Mouse (Mus musculus) liver, postnatal 0 days (tissue): ENCODE measurements around the gene Stra6. TPM values are rescaled to one million over a fixed set of nuclear protein-coding genes. Genes with fewer than 3 reads are reported as not detected.

Source experiments
- ATAC-seq: fragments of 200-750 bp; cut with Nextera tagmentation; 2 replicates; pipeline ENCODE4 v1.8.0; 2017; ENCODE audit warnings: mild to moderate bottlenecking, moderate library complexity
- DNase-seq: peaks from one replicate; pipeline ENCODE4 v3.0.0-alpha.2; 2016
- H3K27ac ChIP-seq: fragments of 300-500 bp; sonication (generic); 2 replicates; pipeline ENCODE4 v1.5.1; 2014; ENCODE audit warnings: antibody characterized with exemption, moderate library complexity, mild to moderate bottlenecking, low read depth
- H3K27me3 ChIP-seq: fragments of 300-500 bp; sonication (generic); 2 replicates; pipeline ENCODE4 v1.6.1; 2014; ENCODE audit warnings: low read length, control low read depth, mixed read lengths; ENCODE audit not compliant: insufficient read depth
- H3K36me3 ChIP-seq: fragments of 300-500 bp; sonication (generic); replicated peaks from 2 replicates; pipeline ENCODE4 v1.6.1; 2014; ENCODE audit warnings: mild to moderate bottlenecking, control low read depth, low read length, moderate library complexity, mixed read lengths; ENCODE audit not compliant: insufficient read depth
- H3K4me1 ChIP-seq: fragments of 300-500 bp; sonication (generic); 2 replicates; pipeline ENCODE4 v1.6.1; 2014; ENCODE audit warnings: antibody characterized with exemption, mild to moderate bottlenecking, control low read depth; ENCODE audit not compliant: insufficient read depth
- H3K4me2 ChIP-seq: fragments of 300-500 bp; sonication (generic); 2 replicates; pipeline ENCODE4 v1.6.1; 2014; ENCODE audit warnings: low read depth, mild to moderate bottlenecking, low read length, moderate library complexity, mixed read lengths
- H3K4me3 ChIP-seq: fragments of 300-500 bp; sonication (generic); 2 replicates; pipeline ENCODE4 v1.5.1; 2014; ENCODE audit warnings: low read depth, low read length
- H3K9ac ChIP-seq: fragments of 300-500 bp; sonication (generic); replicated peaks from 2 replicates; pipeline ENCODE4 v1.6.1; 2014; ENCODE audit warnings: mild to moderate bottlenecking, moderate library complexity
- H3K9me3 ChIP-seq: fragments of 300-500 bp; sonication (generic); 2 replicates; pipeline ENCODE4 v1.6.1; 2016; ENCODE audit warnings: mild to moderate bottlenecking, control low read depth, low read length, mixed read lengths
- CTCF ChIP-seq: sonication (generic); IDR thresholded peaks from 2 replicates; pipeline ENCODE4 v1.5.1; 2016; ENCODE audit warnings: antibody characterized with exemption, low read depth
- EP300 ChIP-seq: IDR thresholded peaks from 2 replicates; pipeline ENCODE4 v1.6.1; 2016; ENCODE audit warnings: antibody characterized with exemption, low read depth, mild to moderate bottlenecking
- WGBS: fragments of 180-500 bp; shearing (Covaris S2); extraction: QIAGEN DNeasy Blood & Tissue Kit; methylation state at CpG from one replicate; pipeline ENCODE4 v1.1.7; 2014; ENCODE audit not compliant: insufficient replicate concordance; 5-methylcytosine and 5-hydroxymethylcytosine counted together
- polyA plus RNA-seq: library from polyadenylated mRNA; unstranded; fragments of >200 nt; fragmentation: Nextera tagmentation; extraction: Ambion mirVana; gene quantifications from 2 replicates; pipeline ENCODE4 v1.2.1, GENCODE M21; 2015

Gene Stra6
- polyA plus RNA-seq, 1 experiment from 2014 or later, result not detected

GRCm38 (mm10) chr9:58200270-58201090 is 136.9 kb downstream of the Stra6 start:
- H3K9ac ChIP-seq, result no peak overlapping the region
- H3K4me3 ChIP-seq, result no peak overlapping the region
- H3K4me1 ChIP-seq, result peaks cover 6% of the 10 kb centered on the region
- H3K27me3 ChIP-seq, result peaks cover 96% of the 10 kb centered on the region
- H3K27ac ChIP-seq, result no peak overlapping the region
- DNase-seq (no peak), ATAC-seq (no peak)
- H3K9me3 ChIP-seq, result no peaks in the 10 kb centered on the region
- WGBS, result 13% methylated on average over 11 of the region's 11 CpGs
- no peaks in the 10 kb centered on the region for H3K36me3 ChIP-seq
- no peak overlapping the region for H3K4me2 ChIP-seq
- TF ChIP-seq EP300 (no peak), CTCF (no peak)

- Histone ChIP-seq H3K27me3 (peaks cover 89% of the 10 kb centered on the region), H3K4me3 (no peak overlapping the region), H3K9me3 (no peaks in the 10 kb centered on the region), H3K4me2 (no peak overlapping the region), H3K27ac (no peak overlapping the region), H3K4me1 (peaks cover 6% of the 10 kb centered on the region; the same call in 1 of the 2 replicates), H3K36me3 (no peaks in the 10 kb centered on the region), H3K9ac (no peak overlapping the region)
- TF ChIP-seq CTCF (no peak), EP300 (no peak)
- 5% methylated on average over 24 of the region's 24 CpGs for WGBS
- ATAC-seq (no peak), DNase-seq (peak; percentile 11)
Observed at GRCm38 (mm10) chr9:58201091-58201842, 137.7 kb downstream of the Stra6 start.

- ATAC-seq, result no peak
- H3K27ac ChIP-seq, result no peak overlapping the region
- no peak overlapping the region for H3K4me3 ChIP-seq
- peaks cover 6% of the 10 kb centered on the region; the same call in 1 of the 2 replicates for H3K4me1 ChIP-seq
- no peak overlapping the region for H3K9ac ChIP-seq
- no peaks in the 10 kb centered on the region for H3K36me3 ChIP-seq
- DNase-seq, result no peak
- H3K4me2 ChIP-seq, result no peak overlapping the region
- H3K9me3 ChIP-seq, result no peaks in the 10 kb centered on the region
- H3K27me3 ChIP-seq, result peaks cover 81% of the 10 kb centered on the region
- TF ChIP-seq CTCF (no peak), EP300 (no peak)
- WGBS, result 5% methylated on average over 37 of the region's 37 CpGs
Observed at GRCm38 (mm10) chr9:58201861-58202549, 138.4 kb downstream of the Stra6 start.

GRCm38 (mm10) chr9:58202676-58203453 is 139.3 kb downstream of the Stra6 start:
- Histone ChIP-seq H3K36me3 (no peaks in the 10 kb centered on the region), H3K4me2 (no peak overlapping the region), H3K4me1 (peaks cover under 1% of the 10 kb centered on the region; the same call in 1 of the 2 replicates), H3K9me3 (no peaks in the 10 kb centered on the region), H3K27ac (no peak overlapping the region), H3K9ac (no peak overlapping the region), H3K4me3 (no peak overlapping the region), H3K27me3 (peaks cover 73% of the 10 kb centered on the region)
- ATAC-seq (no peak), DNase-seq (no peak)
- 9% methylated on average over 14 of the region's 14 CpGs for WGBS
- TF ChIP-seq EP300, result no peak
- no peak for TF ChIP-seq CTCF

Other genes with a start within 250 kb of the Stra6 start
- 4.6 and 4.7 TPM in 2 replicates for gene Arid3b, start 227.0 kb upstream of the Stra6 start, polyA plus RNA-seq
- 51.2 and 51.4 TPM in 2 replicates for gene Ubl7, start 152.8 kb upstream of the Stra6 start, polyA plus RNA-seq
- 0.11 TPM in 1 of 2 replicates, not detected in the other for gene Sema7a, start 123.7 kb upstream of the Stra6 start, polyA plus RNA-seq
- 0.43 and 0.51 TPM in 2 replicates for gene Cyp11a1, start 57.4 kb upstream of the Stra6 start, polyA plus RNA-seq
- not detected in 2 replicates for gene Ccdc33, start 55.0 kb downstream of the Stra6 start, polyA plus RNA-seq
- gene Islr, start 140.5 kb downstream of the Stra6 start, polyA plus RNA-seq, result 2.9 and 3.0 TPM in 2 replicates
- gene Islr2, start 140.5 kb downstream of the Stra6 start, polyA plus RNA-seq, result not detected in 2 replicates
- 8.4 and 8.5 TPM in 2 replicates for gene Pml, start 186.0 kb downstream of the Stra6 start, polyA plus RNA-seq
- gene Stoml1, start 189.4 kb downstream of the Stra6 start, polyA plus RNA-seq, result 5.6 and 6.7 TPM in 2 replicates
- gene Loxl1, start 249.4 kb downstream of the Stra6 start, polyA plus RNA-seq, result 2.8 and 3.1 TPM in 2 replicates